Mouse (Mus musculus) brain, adult 2 months (tissue): ENCODE measurements at regions not wholly inside any gene's neighbourhood (a gene's known extent, or its start where the extent isn't known, plus 50 kb on each side); places are given as distances from the start of the nearest gene placed in this dataset.

Experiments used
- DNase-seq: peaks from one replicate; pipeline ENCODE4 v3.0.0; 2011; ENCODE audit warnings: low read depth, low spot score

DNA sequence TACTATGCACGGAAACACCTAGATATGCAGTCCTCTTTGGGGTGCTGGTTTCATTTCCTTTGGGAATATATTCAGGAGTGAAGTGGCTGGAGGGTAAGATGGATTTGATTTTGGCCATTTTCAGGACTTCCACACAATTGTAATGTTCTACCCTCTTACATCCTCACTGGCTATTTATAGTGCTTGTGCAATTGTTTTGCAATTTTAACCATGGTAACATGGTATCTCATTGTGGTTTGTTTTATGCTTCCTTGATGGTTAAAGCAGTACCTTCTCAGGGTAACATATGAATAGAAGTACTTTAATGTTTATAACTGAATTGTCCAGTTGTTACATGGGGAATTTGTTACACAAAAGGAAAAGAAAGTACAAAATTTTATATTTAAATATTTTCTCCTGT is 135.3 kb upstream of the Nrp1 start:
- DNase-seq = no peak

GRCm38 (mm10) chr8:128223522-128223921 is 134.9 kb upstream of the Nrp1 start:
- DNase-seq = no peak

DNA sequence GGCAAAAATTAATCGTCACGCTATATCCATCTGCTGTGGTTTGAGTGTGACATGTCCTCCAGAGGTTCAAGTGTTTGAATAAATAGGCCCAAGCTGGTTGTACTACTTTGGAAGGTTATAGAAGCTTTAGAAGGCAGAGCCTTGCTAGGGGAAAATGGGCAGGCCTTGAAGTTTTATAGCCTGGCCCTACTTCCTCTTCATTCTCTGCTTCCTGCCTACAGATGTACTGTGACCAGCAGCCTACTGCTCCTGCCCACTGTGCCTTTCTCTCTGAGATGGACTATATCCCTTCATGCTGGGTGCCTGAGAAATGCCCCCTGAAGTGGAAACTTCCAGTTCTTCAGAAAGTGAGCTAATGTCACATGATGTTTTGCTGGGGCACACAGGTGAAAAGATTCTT is 133.3 kb upstream of the Nrp1 start:
- DNase-seq = no peak

- no peak for DNase-seq
Observed at GRCm38 (mm10) chr8:128235071-128235470, 123.3 kb upstream of the Nrp1 start.

DNA sequence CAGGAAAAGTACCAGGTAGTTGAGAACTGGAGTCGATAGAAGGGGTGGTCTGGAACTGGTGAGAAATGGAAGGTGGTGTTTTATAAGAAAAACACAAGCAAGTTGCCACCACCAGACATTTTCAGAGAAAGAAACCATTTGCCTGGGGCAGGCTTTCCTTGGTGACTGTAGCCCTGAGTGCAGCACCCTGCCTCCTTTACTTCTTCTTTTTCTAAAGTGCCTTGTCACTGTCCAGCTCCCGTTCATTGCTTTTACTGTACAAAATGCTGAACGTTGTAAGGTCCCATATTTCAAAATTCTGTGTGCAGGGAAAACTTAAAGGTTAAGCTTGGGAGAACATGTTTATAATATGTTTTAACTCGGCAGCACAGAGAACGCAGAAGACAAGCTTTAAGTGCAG is 122.9 kb upstream of the Nrp1 start:
- no peak for DNase-seq

GRCm38 (mm10) chr8:128236097-128236496 is 122.3 kb upstream of the Nrp1 start:
- no peak for DNase-seq

- DNase-seq = no peak
Observed at GRCm38 (mm10) chr8:128238948-128239347, 119.5 kb upstream of the Nrp1 start.

GRCm38 (mm10) chr8:128239783-128240182 is 118.6 kb upstream of the Nrp1 start:
- DNase-seq = no peak

DNA sequence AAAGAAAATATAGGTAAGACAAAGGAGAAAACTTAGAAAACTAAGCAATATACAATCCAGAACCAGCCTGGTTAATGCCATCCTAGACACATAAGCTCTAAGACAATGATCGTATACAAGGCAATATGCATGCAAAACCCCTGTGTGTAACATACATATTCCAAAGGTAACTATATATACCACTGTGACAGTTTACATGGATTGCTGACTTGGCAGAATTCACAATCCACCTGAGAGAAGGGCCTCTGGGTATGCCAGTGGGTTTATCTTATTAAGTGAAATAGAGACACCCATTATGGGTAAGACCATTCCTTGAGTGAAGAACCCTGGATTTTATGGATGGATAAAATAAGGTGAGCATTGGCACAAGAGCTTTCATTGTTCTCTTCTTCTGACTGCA is 117.2 kb upstream of the Nrp1 start:
- DNase-seq = no peak

DNA sequence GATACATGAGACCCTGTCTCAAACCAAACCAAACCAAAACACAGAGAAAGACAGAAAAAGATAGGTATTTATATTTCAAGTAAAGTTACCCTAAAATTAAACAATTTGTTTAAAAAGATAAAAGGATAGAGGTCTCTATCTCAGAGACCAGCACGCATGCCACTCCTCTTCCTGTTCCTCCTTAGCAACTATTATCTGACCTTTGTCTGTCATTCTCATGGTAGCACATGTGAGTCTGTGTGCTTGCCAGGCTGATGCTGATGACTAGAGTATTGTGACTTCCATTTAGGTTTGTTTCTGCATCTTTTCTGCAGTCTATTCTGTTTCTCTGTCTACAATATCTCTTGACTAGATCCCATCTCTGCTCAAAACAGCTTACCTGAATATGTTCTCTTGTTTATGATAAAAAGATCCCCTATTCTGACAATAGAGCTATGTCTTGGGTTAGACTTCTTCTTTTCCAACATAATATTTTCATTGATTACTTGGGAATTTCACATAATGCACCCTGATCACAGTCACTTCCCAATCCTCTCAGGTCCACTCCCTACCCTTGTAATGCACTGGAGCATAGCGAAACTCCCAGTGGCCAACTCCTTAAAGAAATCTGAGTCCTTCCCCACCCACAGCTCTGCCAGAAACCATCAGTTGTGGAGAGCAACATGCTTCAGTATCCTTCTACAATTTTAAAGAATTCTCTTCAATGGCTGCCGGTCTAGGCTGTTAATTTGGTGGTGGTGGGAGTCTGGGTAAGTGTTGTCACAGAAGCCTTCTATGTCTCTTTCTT is 115.7 kb upstream of the Nrp1 start:
- DNase-seq = no peak

DNA sequence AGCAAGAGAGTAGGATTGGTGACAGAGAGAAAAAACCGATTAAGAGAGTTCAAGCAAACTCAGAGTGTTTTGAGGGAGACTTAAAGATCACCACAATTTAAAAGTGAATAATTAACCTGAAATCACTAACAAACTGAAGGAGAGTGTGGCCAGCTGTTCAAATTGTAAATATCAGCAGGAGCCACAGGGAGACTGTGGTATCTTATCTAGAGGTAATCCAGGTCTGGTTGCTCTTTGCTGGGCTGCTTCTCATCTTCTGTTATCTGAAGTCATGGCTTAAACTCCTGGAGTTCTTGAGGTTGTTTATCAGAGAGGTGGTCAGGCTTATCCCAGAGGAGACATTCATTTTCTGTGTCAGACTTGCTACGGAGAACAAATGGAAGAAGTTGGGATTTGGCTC is 106.7 kb upstream of the Nrp1 start:
- no peak for DNase-seq

DNA sequence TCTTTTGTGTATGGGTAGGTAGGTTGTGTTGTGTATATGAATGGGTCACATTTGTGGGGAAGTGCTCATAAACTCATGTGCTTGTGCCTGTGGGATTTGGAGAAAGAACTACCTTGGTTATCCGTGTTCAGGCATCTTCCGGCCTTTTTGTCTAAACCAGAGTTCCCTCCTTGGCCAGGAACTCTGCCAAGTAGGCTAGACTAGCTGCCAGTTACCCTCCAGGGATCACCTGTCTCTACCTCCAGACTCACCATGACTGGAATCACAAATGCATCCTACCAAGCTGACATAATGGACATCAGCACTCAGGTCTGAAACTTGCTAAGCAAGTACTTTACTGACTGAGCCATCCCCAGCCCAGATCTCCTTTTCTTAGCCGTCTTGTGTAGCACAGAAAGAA is 97.6 kb upstream of the Nrp1 start:
- DNase-seq = no peak

- DNase-seq = peak; percentile 16
Observed at GRCm38 (mm10) chr8:128261367-128261766, 97.0 kb upstream of the Nrp1 start.

- no peak for DNase-seq
Observed at GRCm38 (mm10) chr8:128263251-128263947, 95.0 kb upstream of the Nrp1 start.

- no peak for DNase-seq
Observed at GRCm38 (mm10) chr8:128267261-128267660, 91.1 kb upstream of the Nrp1 start.

- no peak for DNase-seq
Observed at GRCm38 (mm10) chr8:128268010-128268409, 90.4 kb upstream of the Nrp1 start.

DNA sequence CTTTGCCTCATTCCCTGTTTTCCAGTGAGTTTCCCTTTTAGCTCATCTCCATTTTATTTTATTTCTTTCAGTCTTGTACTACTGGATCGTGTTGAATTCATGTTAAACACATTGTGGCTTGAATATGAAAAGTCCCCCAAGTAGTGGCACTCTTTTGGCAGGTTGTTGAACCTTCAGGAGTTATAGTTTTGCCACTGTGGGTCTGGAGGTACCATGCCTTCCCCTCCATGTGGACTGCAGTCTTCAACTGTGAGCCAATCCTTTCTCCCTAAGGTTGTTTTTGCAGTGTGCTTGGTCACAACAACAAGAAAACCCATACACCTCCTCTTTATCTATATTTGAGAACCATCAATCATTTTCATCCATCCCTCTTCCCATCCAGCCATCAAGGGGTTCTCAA is 88.9 kb upstream of the Nrp1 start:
- DNase-seq = no peak

- DNase-seq = peak; percentile 74
Observed at GRCm38 (mm10) chr8:128272866-128273344, 85.5 kb upstream of the Nrp1 start.

GRCm38 (mm10) chr8:128276475-128276874 is 81.9 kb upstream of the Nrp1 start:
- no peak for DNase-seq

- no peak for DNase-seq
Observed at GRCm38 (mm10) chr8:128282802-128283201, 75.6 kb upstream of the Nrp1 start.

- no peak for DNase-seq
Observed at GRCm38 (mm10) chr8:128283365-128283764, 75.0 kb upstream of the Nrp1 start.

GRCm38 (mm10) chr8:128284816-128285215 is 73.6 kb upstream of the Nrp1 start:
- no peak for DNase-seq

DNA sequence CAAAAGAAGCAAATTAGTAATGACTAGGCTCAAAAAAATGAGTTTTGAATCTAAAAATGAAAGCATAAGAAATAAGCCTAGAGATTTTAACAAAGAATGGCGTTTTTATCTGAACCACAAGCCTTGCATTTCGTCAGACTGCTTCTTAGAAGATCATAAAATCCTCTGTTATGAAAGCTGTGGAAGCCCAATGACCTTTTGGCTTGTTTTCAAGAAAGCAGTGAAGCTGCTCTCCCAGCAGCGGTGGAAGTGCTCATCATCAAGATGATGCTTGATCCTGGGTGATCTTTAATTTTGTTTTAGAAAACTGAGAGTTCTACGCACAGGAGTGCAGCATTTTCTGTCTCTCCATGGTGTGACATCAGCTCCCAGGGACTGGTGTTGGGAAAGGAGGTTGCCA is 68.3 kb upstream of the Nrp1 start:
- no peak for DNase-seq
